Mouse (Mus musculus) central nervous system, embryonic 11.5 days (tissue): ENCODE measurements around the gene Pla2g16. TPM values are rescaled to one million over a fixed set of nuclear protein-coding genes. Genes with fewer than 3 reads are reported as not detected.

ENCODE experiments used
- polyA plus RNA-seq: library from polyadenylated mRNA; depleted of rRNA; stranded (reverse); fragments of >200 nt; gene quantifications from 2 replicates; pipeline ENCODE4 v1.2.3, GENCODE M21; 2012; rRNA removed

Pla2g16 gene
- polyA plus RNA-seq, result 5.5 and 6.0 TPM in 2 replicates

GRCm38 (mm10) chr19:7557328-7557822 is at the start of gene Pla2g16:
Pla2g16 (plus strand) TSS chr19:7557459.

DNA sequence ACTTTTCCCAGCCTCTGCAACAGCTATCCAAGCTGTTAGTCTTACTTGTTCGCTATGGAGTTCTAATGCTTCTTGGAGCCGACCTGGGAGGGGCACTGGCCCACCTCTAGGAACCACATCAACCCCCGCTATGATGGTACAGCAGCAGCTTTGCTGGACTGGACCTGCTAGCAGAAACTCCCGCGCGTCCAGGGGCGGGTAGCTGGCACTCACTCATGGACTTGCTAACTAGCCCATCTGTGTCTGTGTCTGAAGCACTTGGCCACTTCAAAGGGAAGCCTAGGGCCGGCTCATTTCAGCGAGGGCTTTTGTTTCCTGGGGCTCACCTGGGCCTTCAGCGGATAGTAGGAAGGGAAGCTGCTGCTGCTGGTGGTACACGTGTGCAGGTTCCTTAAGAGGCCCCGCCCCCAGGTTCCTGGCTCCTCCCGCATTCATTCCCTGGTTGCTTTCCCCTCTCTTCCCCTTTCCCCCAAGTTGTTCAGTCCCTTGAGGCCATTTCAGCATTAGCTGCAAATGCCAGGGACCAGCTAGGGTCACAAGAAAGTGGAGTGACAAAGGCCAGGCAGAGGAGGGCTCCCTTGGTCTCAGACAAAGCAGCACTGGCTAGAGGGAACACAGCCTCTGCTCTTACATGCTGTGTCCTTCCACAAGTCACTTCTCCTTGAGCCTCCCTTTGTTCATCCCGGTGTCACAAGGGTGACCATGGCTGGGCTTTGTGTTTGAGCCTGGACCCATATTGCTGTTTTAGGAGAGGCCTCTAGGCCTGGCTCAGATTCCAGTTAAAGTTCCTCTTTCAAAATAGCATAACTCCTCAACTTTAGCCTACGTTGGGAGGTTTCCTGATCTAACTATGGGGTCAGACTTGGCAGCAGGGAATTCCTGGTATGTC is 49.8 kb downstream of the Pla2g16 start, which contains the start of gene Lgals12:
Gene Lgals12 (minus strand): TSS at position 393 of the 889 bp plus-strand sequence.

GRCm38 (mm10) chr19:7611942-7612757 is 54.9 kb downstream of the Pla2g16 start, which contains the start of gene Hrasls5:
Hrasls5 (plus strand) TSS chr19:7612541.

Other genes with a start within 250 kb of the Pla2g16 start
- gene Mark2, start 215.6 kb upstream of the Pla2g16 start, polyA plus RNA-seq, result 66.7 and 67.7 TPM in 2 replicates
- 39.3 and 51.7 TPM in 2 replicates for gene Spindoc, start 174.5 kb upstream of the Pla2g16 start, polyA plus RNA-seq
- 120 and 143 TPM in 2 replicates for gene 2700081O15Rik, start 139.8 kb upstream of the Pla2g16 start, polyA plus RNA-seq
- 213 and 238 TPM in 2 replicates for gene Rtn3, start 74.2 kb upstream of the Pla2g16 start, polyA plus RNA-seq
- gene Atl3, start 63.4 kb upstream of the Pla2g16 start, polyA plus RNA-seq, result 11.0 and 20.5 TPM in 2 replicates
- gene Lgals12, start 49.7 kb downstream of the Pla2g16 start, polyA plus RNA-seq, result 0.16 and 0.36 TPM in 2 replicates
- gene Hrasls5, start 55.1 kb downstream of the Pla2g16 start, polyA plus RNA-seq, result not detected in 2 replicates
- not detected in 2 replicates for gene Slc22a19, start 153.9 kb downstream of the Pla2g16 start, polyA plus RNA-seq
- gene Slc22a26, start 245.2 kb downstream of the Pla2g16 start, polyA plus RNA-seq, result not detected in 2 replicates